Mouse (Mus musculus) heart, embryonic 12.5 days (tissue): ENCODE results near the gene Gabbr2. TPM values are rescaled to one million over a fixed set of nuclear protein-coding genes. Genes with fewer than 3 reads are reported as not detected.
"Not testable (repeated sequence)": the region's sequence is repeated elsewhere in the genome, so short reads cannot be mapped to it uniquely, and the experiment has no call there.

Source experiments
- ATAC-seq: fragments of 200-750 bp; cut with Nextera tagmentation; 2 replicates; pipeline ENCODE4 v1.8.0; 2017; ENCODE audit warnings: moderate TSS enrichment, moderate library complexity; ENCODE audit not compliant: insufficient number of reproducible peaks, low FRiP score
- H3K27ac ChIP-seq: fragments of 300-500 bp; sonication (generic); 2 replicates; pipeline ENCODE4 v1.5.1; 2016; ENCODE audit warnings: mild to moderate bottlenecking, moderate library complexity; ENCODE audit not compliant: poor library complexity, severe bottlenecking
- H3K27me3 ChIP-seq: fragments of 300-500 bp; sonication (generic); replicated peaks from 2 replicates; pipeline ENCODE4 v1.6.1; 2016; ENCODE audit warnings: mild to moderate bottlenecking, moderate library complexity
- H3K36me3 ChIP-seq: fragments of 300-500 bp; sonication (generic); 2 replicates; pipeline ENCODE4 v1.6.1; 2016; ENCODE audit warnings: mild to moderate bottlenecking, moderate library complexity
- H3K4me1 ChIP-seq: fragments of 300-500 bp; sonication (generic); replicated peaks from 2 replicates; pipeline ENCODE4 v1.6.1; 2016; ENCODE audit warnings: mild to moderate bottlenecking
- H3K4me2 ChIP-seq: fragments of 300-500 bp; sonication (generic); 2 replicates; pipeline ENCODE4 v1.6.1; 2016; ENCODE audit warnings: mild to moderate bottlenecking, moderate library complexity
- H3K4me3 ChIP-seq: fragments of 300-500 bp; sonication (generic); 2 replicates; pipeline ENCODE4 v1.5.1; 2016; ENCODE audit warnings: mild to moderate bottlenecking
- H3K9ac ChIP-seq: fragments of 300-500 bp; sonication (generic); 2 replicates; pipeline ENCODE4 v1.6.1; 2016; ENCODE audit warnings: mild to moderate bottlenecking, moderate library complexity
- H3K9me3 ChIP-seq: fragments of 300-500 bp; sonication (generic); replicated peaks from 2 replicates; pipeline ENCODE4 v1.6.1; 2016; ENCODE audit warnings: mild to moderate bottlenecking, moderate library complexity
- WGBS: fragments of 180-500 bp; shearing (Covaris S2); methylation state at CpG from one replicate; pipeline ENCODE4 v1.1.7; 2016; 5-methylcytosine and 5-hydroxymethylcytosine counted together
- polyA plus RNA-seq: library from polyadenylated mRNA; unstranded; fragments of >200 nt; fragmentation: Nextera tagmentation; extraction: Ambion mirVana; gene quantifications from 2 replicates; pipeline ENCODE4 v1.2.1, GENCODE M21; 2016

Gabbr2 gene
- polyA plus RNA-seq, 1 experiment from 2014 or later, result 0.05 TPM

DNA sequence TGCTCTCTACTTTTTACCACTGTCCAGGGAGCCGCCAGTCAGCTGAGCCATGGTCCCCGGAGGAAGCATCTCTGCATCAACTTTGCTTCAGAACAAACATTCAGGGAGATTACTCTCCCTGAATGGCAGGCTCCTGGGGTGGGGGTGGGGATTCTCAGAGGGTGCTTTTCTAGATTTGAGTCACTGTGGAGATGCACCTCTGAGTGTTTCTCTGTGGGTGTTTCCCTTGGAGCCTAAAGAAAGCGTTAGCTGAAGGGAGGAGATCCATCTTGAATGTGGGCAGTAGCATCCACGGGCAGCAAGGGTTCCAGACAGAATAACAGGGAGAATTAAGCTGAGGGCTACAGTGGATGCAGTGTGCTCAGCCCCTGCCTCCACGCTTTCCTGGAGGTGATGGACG lies 356.8 kb downstream of the Gabbr2 start:
- Histone ChIP-seq H3K9me3 (no peaks in the 10 kb centered on the region), H3K36me3 (no peaks in the 10 kb centered on the region), H3K4me3 (no peak overlapping the region), H3K4me2 (no peak overlapping the region), H3K27me3 (peaks cover 16% of the 10 kb centered on the region; the same call in 1 of the 2 replicates), H3K4me1 (no peaks in the 10 kb centered on the region), H3K9ac (no peak overlapping the region), H3K27ac (no peak overlapping the region)
- no peak for ATAC-seq
- WGBS, result 44% methylated on average over 6 of the region's 6 CpGs

DNA sequence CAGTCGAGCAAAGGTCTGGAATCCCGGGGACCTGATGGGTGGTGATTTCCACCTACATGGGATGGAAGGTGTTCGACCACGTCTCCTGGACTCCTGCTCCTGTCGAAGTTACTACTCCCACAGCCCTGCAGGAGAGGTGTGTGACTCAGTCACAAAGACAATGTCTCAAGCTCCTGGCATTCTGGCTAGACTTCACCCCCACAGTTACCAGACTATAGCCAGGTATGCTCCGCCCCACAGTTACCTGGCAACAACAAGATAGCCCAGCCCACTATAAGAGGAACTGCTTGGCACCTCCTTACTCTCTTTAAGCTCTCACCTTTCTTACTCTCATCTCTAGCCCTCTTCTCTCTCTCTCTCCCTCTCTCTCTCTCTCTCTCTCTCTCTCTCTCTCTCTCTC lies 358.1 kb downstream of the Gabbr2 start:
- H3K4me1 ChIP-seq, H3K9ac ChIP-seq, H3K4me3 ChIP-seq, ATAC-seq, H3K4me2 ChIP-seq, H3K27ac ChIP-seq, H3K36me3 ChIP-seq, H3K9me3 ChIP-seq: not testable (repeated sequence)
- 64% methylated on average over 6 of the region's 6 CpGs for WGBS
- peaks cover 16% of the 10 kb centered on the region; the same call in 1 of the 2 replicates for H3K27me3 ChIP-seq

DNA sequence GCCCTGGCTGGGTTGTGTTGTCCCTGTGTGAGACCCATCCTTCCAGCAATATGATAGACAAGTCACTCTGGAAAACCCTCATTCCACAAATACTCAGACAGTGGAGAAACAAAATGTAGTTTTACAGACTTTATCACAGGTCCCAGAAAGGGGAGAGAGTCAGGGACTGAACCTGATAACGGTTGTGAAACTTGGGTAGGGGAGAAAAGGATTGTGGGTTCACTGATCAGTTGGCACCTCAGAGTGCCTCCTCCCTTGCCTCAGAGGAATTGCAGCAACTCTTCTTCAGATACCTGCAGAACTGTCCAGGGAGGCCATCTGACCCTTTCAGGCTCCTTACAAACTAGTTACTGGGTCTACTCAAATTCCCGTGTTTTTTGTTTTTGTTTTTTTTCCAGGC lies 359.2 kb downstream of the Gabbr2 start:
- 35% methylated on average over 2 of the region's 2 CpGs for WGBS

DNA sequence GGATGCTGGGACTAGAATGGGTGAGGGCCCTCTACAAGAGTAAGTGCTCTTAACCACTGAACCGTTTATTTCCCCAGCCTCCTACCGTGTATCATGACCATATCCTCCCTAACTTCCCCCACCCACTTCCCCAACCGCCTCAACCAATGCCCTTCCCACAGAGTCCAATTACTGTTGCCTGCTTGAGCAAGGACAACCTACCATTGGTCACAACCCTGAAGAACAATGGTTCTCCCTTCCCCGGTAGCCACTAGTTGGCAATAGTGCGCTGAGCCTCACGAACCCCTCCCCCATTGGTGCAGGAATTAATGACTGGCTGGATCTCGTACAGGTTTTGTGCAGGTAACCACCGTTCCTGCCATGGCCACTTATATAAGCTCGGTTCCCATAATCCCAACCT lies 361.3 kb downstream of the Gabbr2 start:
- no peak overlapping the region for H3K27ac ChIP-seq
- no peaks in the 10 kb centered on the region for H3K36me3 ChIP-seq
- 47% methylated on average over 9 of the region's 9 CpGs for WGBS
- H3K9ac ChIP-seq, result no peak overlapping the region
- no peak overlapping the region for H3K4me2 ChIP-seq
- H3K4me1 ChIP-seq, result peaks cover 10% of the 10 kb centered on the region
- H3K9me3 ChIP-seq, result no peaks in the 10 kb centered on the region
- peaks cover 16% of the 10 kb centered on the region; the same call in 1 of the 2 replicates for H3K27me3 ChIP-seq
- no peak overlapping the region for H3K4me3 ChIP-seq
- ATAC-seq, result no peak

More for the DNA sequence above, 359.2 kb downstream of the Gabbr2 start:
- no peaks in the 10 kb centered on the region for H3K9me3 ChIP-seq
- H3K4me2 ChIP-seq, result no peak overlapping the region
- no peak overlapping the region for H3K27ac ChIP-seq
- peaks cover 10% of the 10 kb centered on the region for H3K4me1 ChIP-seq
- H3K9ac ChIP-seq, result no peak overlapping the region
- no peak for ATAC-seq
- H3K27me3 ChIP-seq, result peaks cover 16% of the 10 kb centered on the region; the same call in 1 of the 2 replicates
- no peaks in the 10 kb centered on the region for H3K36me3 ChIP-seq
- H3K4me3 ChIP-seq, result no peak overlapping the region

DNA sequence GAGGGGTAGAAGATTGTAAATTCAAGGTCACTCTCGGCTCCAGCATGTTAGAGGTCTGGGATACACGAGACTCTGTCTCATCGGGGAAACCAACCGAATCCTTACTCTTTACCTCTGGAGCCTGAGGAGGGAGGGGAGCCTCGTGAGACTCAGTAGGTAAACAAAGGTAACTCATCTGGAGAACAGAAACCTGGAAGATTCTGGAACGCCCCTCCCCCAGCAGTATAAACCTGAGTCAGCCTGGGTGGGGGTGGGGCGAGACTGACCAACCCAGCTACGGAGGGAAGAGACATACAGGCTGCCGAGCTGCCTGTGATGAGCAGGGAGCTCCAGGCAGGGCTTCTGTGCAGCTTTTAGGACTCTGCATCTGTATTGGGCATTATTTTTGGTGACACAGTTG lies 362.8 kb downstream of the Gabbr2 start:
- Histone ChIP-seq H3K4me2 (peak overlapping the region; percentile 41), H3K4me3 (no peak overlapping the region), H3K27me3 (0 out of 2 replicates have a peak, but pooled peaks cover 4% of the 10 kb centered on the region), H3K27ac (no peak overlapping the region), H3K36me3 (no peaks in the 10 kb centered on the region), H3K9ac (no peak overlapping the region), H3K9me3 (no peaks in the 10 kb centered on the region), H3K4me1 (peaks cover 10% of the 10 kb centered on the region)
- 34% methylated on average over 9 of the region's 9 CpGs for WGBS
- ATAC-seq, result no peak

DNA sequence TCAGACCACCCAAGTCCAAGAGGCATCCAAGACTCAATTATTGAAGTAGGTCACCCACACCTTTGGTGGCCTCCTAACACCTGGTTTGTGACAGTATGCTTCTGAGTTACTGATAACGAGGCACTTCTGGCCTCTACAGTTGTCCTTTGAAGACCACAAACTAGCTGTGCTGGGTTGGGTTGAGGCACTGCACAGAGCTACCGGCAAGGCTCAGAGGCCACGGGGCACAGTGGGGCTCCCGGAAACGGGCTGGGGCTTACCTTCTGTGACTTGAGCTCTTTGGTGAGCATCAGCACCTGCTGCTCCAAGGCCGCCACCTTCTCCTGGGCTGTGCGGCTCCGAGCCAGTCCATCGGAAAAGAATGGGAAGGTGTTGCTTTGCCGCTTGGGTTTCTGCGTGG lies 363.6 kb downstream of the Gabbr2 start:
- 71% methylated on average over 11 of the region's 11 CpGs for whole genome bisulfite sequencing
- H3K4me1 ChIP-seq, result peaks cover 10% of the 10 kb centered on the region
- no peak overlapping the region for H3K27ac ChIP-seq
- H3K36me3 ChIP-seq, result no peaks in the 10 kb centered on the region
- no peak overlapping the region for H3K9ac ChIP-seq
- no peak overlapping the region for H3K4me3 ChIP-seq
- H3K9me3 ChIP-seq, result no peaks in the 10 kb centered on the region
- 0 out of 2 replicates have a peak, but pooled peaks cover 3% of the 10 kb centered on the region for H3K27me3 ChIP-seq
- H3K4me2 ChIP-seq, result no peak overlapping the region
- no peak for ATAC-seq

DNA sequence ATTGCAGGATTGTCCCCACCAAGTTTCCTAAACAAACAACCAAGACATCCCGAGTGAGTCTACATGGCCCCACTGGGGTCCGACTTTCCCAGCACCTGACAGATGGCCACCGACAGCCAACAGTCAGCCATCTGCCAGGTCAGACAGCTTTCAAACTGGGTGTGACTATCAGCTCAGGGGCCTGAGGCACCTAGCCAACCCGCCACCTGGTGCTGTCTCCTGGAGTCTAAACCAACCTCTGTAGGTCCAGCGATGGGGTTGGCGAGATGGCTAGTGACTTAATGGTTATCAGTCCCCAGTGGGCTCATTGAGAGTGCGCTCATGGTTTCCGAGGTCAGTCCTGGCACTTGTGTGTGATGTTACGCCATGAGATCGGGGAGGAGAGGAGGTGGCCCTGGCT lies 366.6 kb downstream of the Gabbr2 start:
- Histone ChIP-seq H3K4me1 (peaks cover 14% of the 10 kb centered on the region), H3K4me3 (no peak overlapping the region), H3K27ac (no peak overlapping the region), H3K9me3 (no peaks in the 10 kb centered on the region), H3K27me3 (peaks cover 22% of the 10 kb centered on the region), H3K4me2 (no peak overlapping the region), H3K9ac (no peak overlapping the region), H3K36me3 (no peaks in the 10 kb centered on the region)
- ATAC-seq, result no peak
- WGBS, result 77% methylated on average over 10 of the region's 10 CpGs

DNA sequence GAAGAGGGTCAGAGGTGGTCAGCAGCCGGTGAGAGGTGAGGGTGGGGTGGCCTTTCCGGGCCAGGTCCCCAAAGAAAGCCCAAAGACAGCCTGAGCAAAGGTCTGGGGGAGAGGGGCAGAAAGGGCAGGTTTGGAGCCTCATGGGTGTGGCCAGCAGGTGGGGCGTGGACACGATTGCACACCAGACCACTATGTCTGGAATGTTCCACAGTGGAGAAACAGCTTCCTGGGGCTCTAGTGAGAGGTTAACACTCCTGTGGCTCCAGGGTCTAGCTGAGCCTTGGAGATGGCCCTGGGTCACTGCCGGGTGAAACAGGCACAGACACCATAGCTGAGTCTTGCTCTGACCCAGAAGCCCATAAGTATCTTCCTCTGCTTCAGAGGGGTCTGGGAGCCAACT lies 368.7 kb downstream of the Gabbr2 start:
- H3K27me3 ChIP-seq, result peaks cover 41% of the 10 kb centered on the region
- H3K9me3 ChIP-seq, result no peaks in the 10 kb centered on the region
- no peak overlapping the region for H3K9ac ChIP-seq
- no peaks in the 10 kb centered on the region for H3K36me3 ChIP-seq
- H3K4me3 ChIP-seq, result no peak overlapping the region
- H3K4me2 ChIP-seq, result no peak overlapping the region
- 70% methylated on average over 5 of the region's 5 CpGs for WGBS
- ATAC-seq, result no peak
- H3K4me1 ChIP-seq, result peaks cover 7% of the 10 kb centered on the region
- H3K27ac ChIP-seq, result no peak overlapping the region

DNA sequence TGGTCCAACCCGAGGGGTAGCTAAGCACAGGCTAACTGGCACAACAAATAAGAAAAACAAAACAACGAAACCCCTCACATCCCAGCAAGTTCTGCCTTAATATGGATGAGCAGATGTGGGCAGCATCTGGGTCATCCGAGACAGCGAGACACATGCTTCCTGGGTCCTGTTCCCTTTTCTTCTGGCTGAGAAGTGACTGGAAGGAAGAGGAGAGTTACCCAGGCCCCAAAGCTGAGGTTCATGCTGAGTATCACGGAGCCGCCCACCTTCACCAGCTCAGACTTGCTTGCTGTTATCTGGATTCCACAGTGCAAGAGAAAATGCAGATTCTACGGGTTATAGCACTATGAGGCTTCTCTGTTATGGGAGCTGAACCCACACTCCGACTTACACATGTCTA lies 370.7 kb downstream of the Gabbr2 start:
- H3K9ac ChIP-seq, result no peak overlapping the region
- no peaks in the 10 kb centered on the region for H3K9me3 ChIP-seq
- 66% methylated on average over 8 of the region's 8 CpGs for WGBS
- peaks cover 58% of the 10 kb centered on the region for H3K27me3 ChIP-seq
- no peak overlapping the region for H3K27ac ChIP-seq
- H3K36me3 ChIP-seq, result no peaks in the 10 kb centered on the region
- no peak for ATAC-seq
- no peak overlapping the region for H3K4me2 ChIP-seq
- H3K4me1 ChIP-seq, result peaks cover 7% of the 10 kb centered on the region
- H3K4me3 ChIP-seq, result no peak overlapping the region

DNA sequence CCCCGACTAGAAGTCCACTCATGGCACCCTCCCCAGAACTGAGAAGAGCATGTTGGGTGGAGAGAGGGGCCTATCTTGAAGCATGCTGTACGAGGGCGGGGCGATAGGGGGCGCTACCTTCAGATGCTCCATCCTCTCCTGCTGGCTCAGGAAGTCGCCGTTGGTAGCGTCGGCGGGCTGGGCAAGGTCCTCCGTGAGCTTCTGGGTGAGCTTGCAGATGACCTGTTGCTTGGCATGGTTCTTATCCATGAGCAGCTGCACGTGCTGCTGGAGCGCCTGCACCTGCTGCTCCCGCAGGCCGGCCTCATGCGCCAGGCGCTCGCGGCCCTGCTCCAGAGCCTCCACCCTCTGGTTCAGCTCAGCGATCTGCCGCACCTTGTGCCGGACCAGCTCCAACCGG lies 371.3 kb downstream of the Gabbr2 start:
- Histone ChIP-seq H3K27ac (no peak overlapping the region), H3K9me3 (no peaks in the 10 kb centered on the region), H3K4me2 (peak overlapping the region; percentile 24; the same call in 1 of the 2 replicates), H3K4me1 (peaks cover 7% of the 10 kb centered on the region), H3K36me3 (no peaks in the 10 kb centered on the region), H3K27me3 (peaks cover 64% of the 10 kb centered on the region), H3K9ac (no peak overlapping the region), H3K4me3 (no peak overlapping the region)
- 13% methylated on average over 23 of the region's 23 CpGs for WGBS
- ATAC-seq, result no peak

DNA sequence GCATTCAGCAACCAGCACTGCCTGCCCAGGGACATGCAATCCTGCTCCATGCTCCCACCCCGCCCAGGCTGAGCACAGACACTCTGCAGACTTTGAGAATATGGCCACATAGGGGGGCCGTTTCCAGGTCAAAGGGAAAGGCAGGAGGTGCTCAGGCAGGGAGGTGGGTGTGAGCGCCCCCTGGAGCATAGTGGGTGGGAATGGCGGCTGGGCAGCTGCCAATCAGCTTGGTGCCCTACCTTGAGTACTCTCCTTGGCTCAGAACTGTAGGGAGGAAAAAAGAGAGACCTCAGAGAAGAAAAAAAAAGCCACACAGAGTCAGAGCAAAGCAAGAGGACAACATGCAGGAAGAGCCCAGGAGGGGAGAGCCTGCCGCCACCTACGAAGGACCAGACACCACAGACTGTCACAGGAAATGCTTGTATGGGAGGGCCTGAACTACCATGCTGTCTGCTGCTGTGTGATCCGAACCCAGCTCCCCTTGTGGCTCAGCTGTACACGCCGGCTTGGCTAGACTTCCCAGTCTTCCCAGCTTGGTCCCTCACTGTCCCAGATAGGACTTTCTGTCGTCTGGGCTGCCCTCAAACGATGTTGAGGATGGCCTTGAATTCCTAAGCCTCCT lies 373.4 kb downstream of the Gabbr2 start:
- Histone ChIP-seq H3K27me3 (peaks cover 84% of the 10 kb centered on the region), H3K4me1 (peaks cover 7% of the 10 kb centered on the region), H3K27ac (no peak overlapping the region), H3K9ac (no peak overlapping the region), H3K36me3 (no peaks in the 10 kb centered on the region), H3K4me3 (no peak overlapping the region), H3K9me3 (no peaks in the 10 kb centered on the region), H3K4me2 (no peak overlapping the region)
- WGBS, result 49% methylated on average over 11 of the region's 11 CpGs
- no peak for ATAC-seq

DNA sequence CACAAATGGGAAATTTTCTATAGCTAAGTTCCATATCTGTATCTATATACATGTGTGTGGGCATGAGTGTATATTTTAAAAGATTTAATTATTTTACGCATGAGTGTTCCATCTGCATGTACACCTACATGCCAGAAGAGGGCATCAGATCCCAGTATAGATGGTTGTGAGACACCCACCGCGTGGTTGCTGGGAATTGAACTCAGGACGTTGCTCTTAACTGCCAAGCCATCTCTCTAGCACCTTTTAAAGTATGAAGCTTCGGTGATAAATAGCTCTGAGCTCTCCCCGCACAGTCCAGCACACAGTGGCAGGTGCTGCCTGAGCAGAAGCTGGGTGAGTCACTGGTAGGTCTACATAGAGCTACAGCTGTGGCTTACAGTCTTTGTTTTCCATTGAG lies 374.3 kb downstream of the Gabbr2 start:
- peaks cover 84% of the 10 kb centered on the region for H3K27me3 ChIP-seq
- no peaks in the 10 kb centered on the region for H3K9me3 ChIP-seq
- no peak overlapping the region for H3K4me2 ChIP-seq
- no peak overlapping the region for H3K27ac ChIP-seq
- H3K9ac ChIP-seq, result no peak overlapping the region
- no peak overlapping the region for H3K4me3 ChIP-seq
- WGBS, result 68% methylated on average over 6 of the region's 6 CpGs
- no peaks in the 10 kb centered on the region for H3K36me3 ChIP-seq
- H3K4me1 ChIP-seq, result peaks cover 7% of the 10 kb centered on the region
- ATAC-seq, result no peak
